Mouse (Mus musculus): Measurements from ENCODE around the gene Atrn.

Atrn gene

GRCm38 (mm10) chr2:130905751-130906583, at the start of gene Atrn, which contains the start of gene 4930402H24Rik:
TSS of gene Atrn (plus strand) at chr2:130906495.
TSS of gene 4930402H24Rik (minus strand) at chr2:130906406.
- peak; percentile 64 for DNase-seq (ENCODE audit: extremely low read depth, low read depth)

- DNase-seq (ENCODE audit: extremely low read depth, low read depth): no peak
Measured at GRCm38 (mm10) chr2:130862091-130862490, 44.2 kb upstream of the Atrn start.

DNA sequence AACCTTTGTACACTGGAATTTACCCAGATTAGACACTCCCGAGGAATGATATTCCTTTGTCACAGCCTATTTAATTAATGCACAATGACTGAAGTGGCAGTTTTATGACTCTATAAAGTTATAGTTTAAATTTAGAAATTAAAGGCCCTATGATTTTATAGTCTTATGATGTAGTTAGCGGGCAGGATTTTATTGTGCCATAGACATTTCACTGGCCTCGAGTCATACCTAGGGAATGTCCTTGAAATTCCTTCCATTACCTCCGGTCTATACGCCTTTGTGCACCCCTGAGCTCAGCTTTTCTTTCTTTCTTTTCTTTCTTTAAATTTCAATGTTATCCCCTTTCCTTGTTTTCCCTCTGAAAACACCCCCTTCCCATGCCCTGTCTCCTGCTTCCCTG, 35.4 kb upstream of the Atrn start:
- DNase-seq (ENCODE audit: extremely low read depth, low read depth): no peak

DNA sequence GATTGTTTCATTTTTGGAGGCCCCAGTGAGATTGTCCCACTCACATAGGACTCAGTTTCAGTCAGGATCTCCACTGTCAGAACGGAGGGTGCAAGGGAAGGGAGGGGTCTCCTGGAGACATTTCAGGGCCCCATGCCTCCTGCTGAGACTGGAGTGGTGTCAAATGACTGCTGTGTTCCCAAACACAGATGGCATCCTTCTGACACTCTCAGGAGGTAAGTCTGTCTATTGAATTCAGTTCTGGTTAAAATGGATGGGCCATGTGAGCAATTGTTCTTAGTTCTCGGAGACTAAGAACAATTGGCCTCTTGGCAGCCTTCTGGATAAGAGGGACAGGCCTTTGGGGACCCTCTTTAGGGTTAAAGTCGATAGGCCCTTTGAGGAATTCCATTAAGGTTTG, 28.9 kb upstream of the Atrn start:
- no peak for DNase-seq (ENCODE audit: extremely low read depth, low read depth)

DNA sequence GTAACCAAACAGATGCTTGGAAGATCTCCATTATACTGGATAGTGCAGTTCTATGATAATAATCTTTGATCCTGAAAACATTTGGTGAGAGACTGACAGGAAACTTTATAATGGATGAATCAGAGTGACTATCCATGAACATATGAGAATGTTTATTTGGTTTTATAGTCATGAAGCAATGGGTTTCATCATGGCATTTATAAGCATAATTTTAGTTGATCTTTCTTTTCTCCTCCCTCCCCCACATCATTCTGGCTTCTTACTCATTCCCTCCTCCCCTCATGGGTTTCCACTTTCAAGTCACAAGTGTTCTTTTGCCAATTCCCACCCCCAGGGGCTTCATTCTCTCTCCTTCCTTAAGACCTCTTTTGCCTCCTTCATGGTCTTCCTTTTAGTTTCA, 19.3 kb upstream of the Atrn start:
- DNase-seq (ENCODE audit: extremely low read depth, low read depth): no peak

DNA sequence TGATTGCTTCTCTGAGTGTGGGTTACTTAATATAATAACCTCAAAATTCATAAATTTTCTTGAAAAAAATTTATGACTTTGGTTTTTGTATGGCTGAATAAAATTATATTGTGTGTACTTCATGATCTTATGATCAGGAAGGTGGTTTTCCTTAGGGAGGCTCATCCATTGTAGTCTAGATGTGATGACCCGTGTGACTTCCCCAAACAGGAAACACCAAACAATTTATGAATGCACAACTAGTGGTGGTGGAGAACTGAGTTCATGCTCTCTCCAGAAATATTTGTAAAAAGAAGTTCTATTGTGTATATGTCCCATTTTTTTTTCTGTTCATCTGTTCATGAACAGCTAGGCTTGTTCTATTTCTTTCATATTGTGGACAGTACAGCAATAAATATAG, 18.8 kb upstream of the Atrn start:
- no peak for DNase-seq (ENCODE audit: extremely low read depth, low read depth)

- no peak for DNase-seq (ENCODE audit: extremely low read depth, low read depth)
Measured at GRCm38 (mm10) chr2:130896944-130897343, 9.4 kb upstream of the Atrn start.

DNA sequence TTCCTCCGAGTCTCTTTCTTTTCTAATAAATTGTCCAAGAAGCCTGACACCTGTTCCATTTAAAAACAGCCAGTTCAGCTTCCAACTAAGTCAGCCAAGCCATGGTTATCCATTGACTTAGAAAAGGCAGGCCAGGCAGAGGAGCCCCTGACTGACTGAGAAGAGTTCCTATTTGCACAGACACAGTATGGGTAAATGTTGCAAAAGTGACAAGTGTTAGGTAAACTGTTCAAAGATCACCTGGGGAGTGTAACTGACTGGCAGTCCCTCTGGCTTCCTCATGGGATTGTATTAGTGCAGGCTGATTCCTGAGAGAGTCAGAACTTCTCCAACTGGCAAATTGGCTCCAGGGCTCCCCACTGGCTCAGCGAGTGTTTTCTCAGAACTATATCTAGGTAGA, 8.4 kb upstream of the Atrn start:
- no peak for DNase-seq (ENCODE audit: extremely low read depth, low read depth)

DNA sequence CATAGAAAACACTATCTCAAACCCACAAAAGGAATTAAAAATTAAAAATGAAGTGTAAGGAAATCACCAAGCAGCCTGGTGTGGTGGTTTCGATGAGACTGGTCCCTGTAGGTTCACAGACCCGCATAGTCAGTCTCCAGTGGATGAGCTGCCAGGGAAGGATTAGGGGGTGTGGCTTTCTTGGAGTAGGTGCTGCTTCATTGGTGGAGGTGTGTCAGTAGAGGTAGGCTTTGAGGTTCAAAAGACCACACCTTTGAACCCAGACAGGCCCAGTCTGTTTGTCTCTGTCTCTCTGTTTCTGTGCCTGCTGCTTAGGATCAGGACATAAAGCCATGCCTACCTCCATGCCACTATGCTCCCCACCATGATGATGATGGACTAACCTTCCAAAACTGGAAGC, 7.5 kb upstream of the Atrn start:
- DNase-seq (ENCODE audit: extremely low read depth, low read depth): no peak

- peak; percentile 6 for DNase-seq (ENCODE audit: extremely low read depth, low read depth)
Measured at GRCm38 (mm10) chr2:130906584-130907315, 455 bp downstream of the Atrn start.

DNA sequence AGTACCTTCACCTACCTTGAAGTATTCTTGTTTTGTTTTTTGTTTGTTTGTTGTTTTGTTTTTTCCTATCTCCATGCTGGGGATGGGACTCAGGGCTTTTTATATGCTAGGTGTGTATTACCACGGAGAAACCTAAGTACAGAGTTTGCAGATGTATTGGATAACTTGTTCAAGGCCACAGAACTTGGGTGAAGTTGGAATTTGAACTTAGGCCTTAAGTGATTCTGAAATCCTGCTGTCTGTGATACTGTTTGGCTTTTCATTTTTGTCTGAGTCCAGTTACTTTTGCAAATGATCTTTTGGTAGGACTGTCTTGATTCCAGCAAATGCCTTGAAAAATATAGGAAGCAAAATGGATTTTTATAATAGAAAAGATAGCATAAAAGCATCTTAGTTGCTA, 5.4 kb downstream of the Atrn start:
- DNase-seq (ENCODE audit: extremely low read depth, low read depth): no peak

DNA sequence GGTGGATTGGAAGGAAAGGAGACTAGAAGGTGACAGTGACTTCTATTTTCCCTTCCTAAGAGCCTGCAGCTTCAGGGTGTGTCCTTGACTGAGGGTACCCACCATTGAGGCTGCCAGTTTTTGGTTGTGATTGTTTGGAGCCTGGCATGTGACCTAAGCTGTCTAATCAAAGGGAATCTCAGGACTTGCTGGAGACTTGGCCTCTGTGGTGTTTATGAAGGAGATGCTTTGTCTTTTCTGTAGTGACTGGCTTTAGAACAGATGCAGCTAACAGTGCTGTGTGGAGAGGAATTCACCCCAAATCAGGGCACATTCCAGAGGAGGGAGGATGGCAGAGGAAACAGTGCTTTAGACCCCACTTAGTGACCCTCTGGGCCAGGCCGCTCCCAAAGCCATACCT, 8.6 kb downstream of the Atrn start:
- no peak for DNase-seq (ENCODE audit: extremely low read depth, low read depth)

GRCm38 (mm10) chr2:130916521-130917147, 10.3 kb downstream of the Atrn start:
- no peak for DNase-seq (ENCODE audit: extremely low read depth, low read depth)

- DNase-seq (ENCODE audit: extremely low read depth, low read depth): no peak
Measured at GRCm38 (mm10) chr2:130917686-130918085, 11.4 kb downstream of the Atrn start.

DNA sequence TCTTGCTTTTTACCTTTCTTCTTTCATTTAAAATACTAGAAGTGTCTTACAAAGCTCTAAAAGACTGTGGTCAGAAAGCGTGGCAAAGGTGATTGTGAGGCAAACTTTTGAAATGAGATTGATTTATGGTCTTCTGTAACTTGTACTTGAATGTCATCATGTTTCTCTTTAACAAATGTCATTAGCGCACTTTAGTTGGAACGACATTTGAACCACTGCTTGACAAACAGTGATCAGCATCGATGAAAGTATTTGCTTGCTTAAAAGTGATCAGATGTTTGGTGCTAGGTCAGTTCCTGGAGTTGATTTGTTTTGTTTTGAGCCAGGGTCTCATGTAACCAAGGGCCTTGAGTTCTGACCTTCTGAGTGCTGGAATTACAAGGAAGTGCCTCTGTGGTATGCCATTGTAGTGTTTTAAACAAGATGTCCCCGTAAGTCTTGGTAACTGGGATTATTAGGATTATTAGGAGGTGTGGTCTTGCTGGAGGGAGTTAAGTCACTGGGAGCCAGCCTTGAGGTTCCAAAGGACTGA, 12.8 kb downstream of the Atrn start:
- no peak for DNase-seq (ENCODE audit: extremely low read depth, low read depth)

DNA sequence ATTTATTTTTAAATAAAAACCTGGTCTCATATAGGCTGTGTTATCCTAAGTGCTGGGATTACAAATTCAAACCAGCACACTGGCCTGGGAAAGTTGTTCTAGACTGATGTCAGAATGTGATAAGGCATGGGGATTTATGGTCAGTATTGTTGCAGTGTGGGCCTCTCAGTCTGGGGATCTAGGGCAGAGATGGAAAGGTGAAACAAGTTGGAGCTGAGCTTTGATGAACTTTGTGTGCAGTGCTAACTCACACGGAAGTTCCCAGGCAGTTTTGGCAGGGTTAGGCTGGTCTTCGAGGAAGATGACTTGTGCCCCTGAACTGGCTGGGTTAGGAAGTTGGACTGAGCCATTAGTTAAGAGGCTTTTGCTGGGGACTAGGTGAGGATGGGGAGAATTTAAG, 18.7 kb downstream of the Atrn start:
- DNase-seq (ENCODE audit: extremely low read depth, low read depth): no peak

GRCm38 (mm10) chr2:130928031-130928430, 21.7 kb downstream of the Atrn start:
- DNase-seq (ENCODE audit: extremely low read depth, low read depth): no peak

- no peak for DNase-seq (ENCODE audit: extremely low read depth, low read depth)
Measured at GRCm38 (mm10) chr2:130928530-130928929, 22.2 kb downstream of the Atrn start.

GRCm38 (mm10) chr2:130929994-130930393, 23.7 kb downstream of the Atrn start:
- DNase-seq (ENCODE audit: extremely low read depth, low read depth): peak; percentile 37

GRCm38 (mm10) chr2:130932865-130933264, 26.6 kb downstream of the Atrn start:
- no peak for DNase-seq (ENCODE audit: extremely low read depth, low read depth)

DNA sequence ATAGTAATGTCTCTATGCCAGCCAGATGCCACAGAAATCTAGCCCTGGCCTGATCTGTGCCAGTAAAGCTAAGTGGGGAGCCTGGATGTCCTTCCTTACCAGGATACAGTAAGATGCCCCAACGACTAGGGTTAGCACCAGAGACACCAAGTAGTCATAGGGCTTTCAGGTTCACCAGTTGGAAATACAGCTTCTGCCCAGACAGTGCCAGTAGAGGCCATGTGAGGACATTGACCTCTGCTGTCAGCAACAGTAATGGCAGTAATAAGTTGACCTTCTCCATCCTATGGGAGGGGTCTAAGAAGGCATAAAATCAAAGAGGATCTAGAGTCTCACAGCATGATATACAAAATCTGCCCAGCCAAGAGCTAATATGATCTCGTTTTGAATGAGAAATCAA, 43.5 kb downstream of the Atrn start:
- DNase-seq (ENCODE audit: extremely low read depth, low read depth): no peak

GRCm38 (mm10) chr2:130950548-130950947, 44.3 kb downstream of the Atrn start:
- DNase-seq (ENCODE audit: extremely low read depth, low read depth): peak; percentile 47
